Mouse (Mus musculus) brain, embryonic 14.5 days (tissue): ENCODE measurements around the gene Ovol1.

Experiments used
- CTCF ChIP-seq: fragments of 200-500 bp; IDR thresholded peaks from 2 replicates; pipeline ENCODE4 v1.5.1; 2012; ENCODE audit warnings: inconsistent platforms, mild to moderate bottlenecking, moderate library complexity, borderline replicate concordance; ENCODE audit not compliant: insufficient read depth, insufficient read length; ENCODE audit errors: extremely low read depth
- POLR2A ChIP-seq: fragments of 200-500 bp; IDR thresholded peaks from 2 replicates; pipeline ENCODE4 v1.6.1; 2012; ENCODE audit warnings: mild to moderate bottlenecking, inconsistent platforms, borderline replicate concordance; ENCODE audit not compliant: poor library complexity, insufficient read depth, insufficient read length, severe bottlenecking; ENCODE audit errors: extremely low read depth

DNA sequence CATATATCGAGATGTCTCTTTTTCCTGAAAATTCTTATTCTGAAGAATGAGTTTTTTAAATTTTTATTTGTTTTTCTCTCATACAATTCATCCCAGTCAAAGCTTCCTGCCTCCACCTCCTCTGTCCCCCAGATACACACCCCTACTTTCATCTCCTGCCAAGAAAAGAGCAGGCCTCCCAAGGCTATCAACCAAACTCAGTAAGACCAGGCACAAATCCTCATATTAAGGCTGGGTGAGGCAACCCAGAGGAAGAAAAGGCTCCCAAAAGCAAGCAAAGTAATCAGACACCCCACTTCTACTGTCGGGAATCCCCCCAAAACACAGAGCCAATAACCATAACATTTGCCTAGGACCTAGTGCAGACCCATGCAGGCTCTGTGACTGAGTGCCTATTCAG is 21.5 kb upstream of the Ovol1 start:
- TF ChIP-seq CTCF: no peak
- TF ChIP-seq POLR2A: no peak
